Mouse (Mus musculus) forebrain, embryonic 10.5 days (tissue): ENCODE measurements at regions not wholly inside any gene's neighbourhood (a gene's known extent, or its start where the extent isn't known, plus 50 kb on each side); places are given as distances from the start of the nearest gene placed in this dataset.

ENCODE experiments used
- DNase-seq: peaks from one replicate; pipeline ENCODE4 v3.0.0-alpha.2; 2017; ENCODE audit warnings: low spot score; ENCODE audit errors: extremely low spot score
- H3K27ac ChIP-seq: fragments of 300-500 bp; sonication (generic); 2 replicates; pipeline ENCODE4 v1.5.1; 2016; ENCODE audit warnings: mild to moderate bottlenecking
- H3K27me3 ChIP-seq: fragments of 300-500 bp; sonication (generic); 2 replicates; pipeline ENCODE4 v1.6.1; 2016; ENCODE audit warnings: mild to moderate bottlenecking; ENCODE audit not compliant: poor library complexity, severe bottlenecking
- H3K36me3 ChIP-seq: fragments of 300-500 bp; sonication (generic); replicated peaks from 2 replicates; pipeline ENCODE4 v1.6.1; 2016; ENCODE audit warnings: mild to moderate bottlenecking, moderate library complexity
- H3K4me1 ChIP-seq: fragments of 300-500 bp; sonication (generic); 2 replicates; pipeline ENCODE4 v1.6.1; 2016
- H3K4me3 ChIP-seq: fragments of 300-500 bp; sonication (generic); 2 replicates; pipeline ENCODE4 v1.5.1; 2016; ENCODE audit warnings: mild to moderate bottlenecking, moderate library complexity
- H3K9me3 ChIP-seq: fragments of 300-500 bp; sonication (generic); 2 replicates; pipeline ENCODE4 v1.6.1; 2016; ENCODE audit warnings: mild to moderate bottlenecking, moderate library complexity
- WGBS: fragments of 180-500 bp; shearing (Covaris S2); methylation state at CpG from one replicate; pipeline ENCODE4 v1.1.7; 2016; 5-methylcytosine and 5-hydroxymethylcytosine counted together

DNA sequence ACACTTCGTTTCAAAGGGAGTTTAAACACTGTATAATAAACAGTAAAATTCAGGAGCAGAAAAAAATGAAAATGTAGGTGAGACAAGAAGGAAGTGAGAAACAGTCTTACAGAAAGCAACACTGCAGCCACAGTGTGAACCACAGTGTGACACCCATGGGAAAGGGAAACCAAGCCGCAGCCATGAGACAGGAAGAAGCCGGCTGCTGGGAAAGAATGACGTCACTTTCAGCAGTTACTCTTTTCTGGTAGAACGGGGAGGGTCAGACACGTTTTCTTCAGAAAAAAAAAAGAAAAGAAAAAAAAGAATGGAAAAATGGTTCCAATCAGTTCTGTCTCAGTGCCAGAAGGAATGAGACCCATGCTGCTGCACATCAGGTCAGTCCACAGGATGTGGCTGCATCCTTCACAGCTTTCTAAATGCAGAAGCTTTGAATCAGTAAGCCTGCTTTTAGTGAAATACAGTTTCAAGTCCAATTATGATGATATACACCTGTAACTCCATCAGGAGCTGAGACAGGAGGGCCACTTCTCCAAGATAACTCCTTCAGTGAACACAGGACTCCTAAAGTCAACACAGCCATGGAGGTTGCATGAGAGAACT lies 331.2 kb upstream of the Lrrc3b start:
- no peak overlapping the region for H3K4me3 ChIP-seq
- 80% methylated on average over 6 of the region's 6 CpGs for WGBS
- no peak for DNase-seq

GRCm38 (mm10) chr14:15784727-15785126 lies 345.9 kb upstream of the Lrrc3b start:
- H3K4me3 ChIP-seq: no peak overlapping the region
- H3K27me3 ChIP-seq: no peaks in the 10 kb centered on the region
- no peaks in the 10 kb centered on the region for H3K36me3 ChIP-seq
- 0 out of 2 replicates have a peak, but pooled peaks cover 6% of the 10 kb centered on the region for H3K4me1 ChIP-seq
- no peak overlapping the region for H3K27ac ChIP-seq
- no peaks in the 10 kb centered on the region for H3K9me3 ChIP-seq
- DNase-seq: no peak
- WGBS: 84% methylated on average over 3 of the region's 3 CpGs

More for the DNA sequence above, 331.2 kb upstream of the Lrrc3b start:
- Histone ChIP-seq H3K27ac (no peak overlapping the region), H3K9me3 (no peaks in the 10 kb centered on the region), H3K27me3 (no peaks in the 10 kb centered on the region), H3K36me3 (no peaks in the 10 kb centered on the region), H3K4me1 (no peaks in the 10 kb centered on the region)

DNA sequence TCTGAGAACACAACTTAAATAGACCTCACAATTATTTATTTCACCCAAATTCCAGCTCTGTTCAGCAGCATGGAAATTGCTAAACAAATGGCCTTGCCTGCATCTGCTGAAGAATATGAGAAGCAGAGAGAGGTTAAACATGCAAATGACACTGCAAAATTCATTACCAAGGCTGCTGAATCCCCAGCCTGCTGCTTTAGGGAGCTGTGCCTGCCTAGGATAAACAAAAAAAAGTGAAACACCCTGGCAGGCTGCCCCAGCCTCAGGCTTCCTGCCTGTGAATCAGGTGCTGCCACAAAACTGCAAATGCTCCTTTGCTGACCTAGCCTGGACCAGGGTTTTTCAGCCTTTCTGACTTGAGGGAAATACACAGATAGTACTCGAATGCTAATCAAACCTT lies 346.4 kb upstream of the Lrrc3b start:
- WGBS: 79% methylated on average over 1 of the region's 1 CpGs
- no peak for DNase-seq
- Histone ChIP-seq H3K27ac (no peak overlapping the region), H3K4me1 (0 out of 2 replicates have a peak, but pooled peaks cover 6% of the 10 kb centered on the region), H3K27me3 (no peaks in the 10 kb centered on the region), H3K36me3 (no peaks in the 10 kb centered on the region), H3K9me3 (no peaks in the 10 kb centered on the region), H3K4me3 (no peak overlapping the region)

- WGBS: 85% methylated on average over 3 of the region's 3 CpGs
- Histone ChIP-seq H3K27ac (no peak overlapping the region), H3K4me3 (no peak overlapping the region), H3K4me1 (no peaks in the 10 kb centered on the region), H3K27me3 (no peaks in the 10 kb centered on the region), H3K9me3 (no peaks in the 10 kb centered on the region), H3K36me3 (no peaks in the 10 kb centered on the region)
- no peak for DNase-seq
Measured at GRCm38 (mm10) chr14:15795698-15796097, 356.9 kb upstream of the Lrrc3b start.

- 53% methylated on average over 2 of the region's 2 CpGs for WGBS
Measured at GRCm38 (mm10) chr14:15797019-15797418, 358.2 kb upstream of the Lrrc3b start.

DNA sequence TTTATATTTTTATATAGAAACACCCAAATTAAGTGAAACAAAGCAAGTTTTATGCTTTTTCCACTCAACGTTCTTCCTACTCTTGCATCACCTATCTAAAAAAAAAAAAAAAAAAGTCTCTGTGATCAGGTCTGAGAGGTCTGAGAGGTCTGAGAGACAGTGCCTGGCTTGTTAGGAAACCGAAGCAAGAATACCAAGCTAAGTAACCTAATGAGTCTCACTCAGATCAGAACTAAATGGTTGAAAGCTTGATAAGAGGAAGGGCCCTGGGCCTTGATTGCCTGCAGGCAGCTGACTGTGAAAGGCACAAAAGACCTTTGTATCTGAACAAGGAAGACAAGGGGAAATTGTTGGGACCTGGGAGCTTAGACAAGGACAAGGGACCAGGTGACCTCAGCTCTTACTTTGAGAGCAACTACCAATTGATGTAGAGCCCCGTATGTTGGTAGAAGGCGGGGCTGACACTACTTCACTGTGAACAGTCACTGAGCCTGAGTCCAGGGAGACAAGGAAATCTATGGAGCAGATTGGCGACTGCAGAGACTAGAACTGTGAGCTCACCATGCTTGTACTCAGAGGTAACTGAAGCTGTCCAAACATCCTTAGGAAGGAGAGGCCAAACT lies 362.8 kb upstream of the Lrrc3b start:
- 0 out of 2 replicates have a peak, but pooled peaks cover 3% of the 10 kb centered on the region for H3K4me1 ChIP-seq
- 64% methylated on average over 5 of the region's 5 CpGs for WGBS
- DNase-seq: no peak
- no peaks in the 10 kb centered on the region for H3K9me3 ChIP-seq
- H3K4me3 ChIP-seq: no peak overlapping the region
- no peak overlapping the region for H3K27ac ChIP-seq
- no peaks in the 10 kb centered on the region for H3K36me3 ChIP-seq
- H3K27me3 ChIP-seq: no peaks in the 10 kb centered on the region

More at GRCm38 (mm10) chr14:15797019-15797418, 358.2 kb upstream of the Lrrc3b start:
- no peaks in the 10 kb centered on the region for H3K27me3 ChIP-seq
- no peaks in the 10 kb centered on the region for H3K36me3 ChIP-seq
- no peak for DNase-seq
- H3K4me1 ChIP-seq: 0 out of 2 replicates have a peak, but pooled peaks cover 3% of the 10 kb centered on the region
- H3K27ac ChIP-seq: no peak overlapping the region
- no peaks in the 10 kb centered on the region for H3K9me3 ChIP-seq
- H3K4me3 ChIP-seq: no peak overlapping the region

GRCm38 (mm10) chr14:15809083-15809482 lies 370.3 kb upstream of the Lrrc3b start:
- DNase-seq: no peak
- H3K9me3 ChIP-seq: no peaks in the 10 kb centered on the region; the same call in 1 of the 2 replicates
- H3K36me3 ChIP-seq: no peaks in the 10 kb centered on the region
- H3K27ac ChIP-seq: no peak overlapping the region
- H3K27me3 ChIP-seq: no peaks in the 10 kb centered on the region
- H3K4me1 ChIP-seq: no peaks in the 10 kb centered on the region
- no peak overlapping the region for H3K4me3 ChIP-seq
- 86% methylated on average over 2 of the region's 2 CpGs for WGBS

DNA sequence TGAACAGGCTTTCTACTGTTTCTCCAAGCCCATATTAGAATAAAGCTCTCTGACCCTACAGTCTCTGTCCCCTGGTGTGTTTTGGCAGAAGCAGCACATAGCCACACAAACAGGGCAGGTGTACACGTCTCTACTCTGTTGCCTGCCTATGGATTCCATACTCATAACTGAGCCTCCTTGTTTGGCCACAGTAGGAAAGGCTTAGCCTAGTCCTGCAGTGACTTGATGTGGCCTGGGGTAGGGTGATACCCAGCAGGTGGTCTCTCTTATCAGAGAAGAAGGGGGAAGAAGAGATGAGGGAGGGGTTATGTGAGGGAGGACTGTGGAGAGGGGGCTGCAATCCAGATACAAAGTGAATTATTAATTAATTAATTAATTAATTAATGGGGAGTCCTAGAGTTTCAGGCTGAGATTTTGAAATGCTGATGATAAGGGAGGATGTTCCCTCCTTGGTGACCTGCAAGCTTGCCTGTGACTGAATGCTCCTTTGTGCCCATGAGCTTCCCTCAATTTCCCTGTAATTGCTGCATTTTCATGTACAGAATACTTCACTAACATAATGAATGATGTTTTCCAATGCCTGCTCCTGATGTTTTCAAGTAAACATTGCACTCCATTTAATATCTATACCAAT lies 402.7 kb upstream of the Lrrc3b start:
- Histone ChIP-seq H3K36me3 (no peaks in the 10 kb centered on the region), H3K27me3 (no peaks in the 10 kb centered on the region), H3K4me3 (no peak overlapping the region), H3K9me3 (no peaks in the 10 kb centered on the region), H3K27ac (no peak overlapping the region), H3K4me1 (no peaks in the 10 kb centered on the region)
- WGBS: 89% methylated on average over 1 of the region's 1 CpGs
- DNase-seq: no peak

- no peak for DNase-seq
- 45% methylated on average over 1 of the region's 1 CpGs for WGBS
Measured at GRCm38 (mm10) chr14:15842024-15842599, 403.3 kb upstream of the Lrrc3b start.

GRCm38 (mm10) chr14:15868520-15868919 lies 380.6 kb upstream of the Ngly1 start:
- H3K4me3 ChIP-seq: no peak overlapping the region
- H3K9me3 ChIP-seq: no peaks in the 10 kb centered on the region
- DNase-seq: no peak
- H3K27me3 ChIP-seq: no peaks in the 10 kb centered on the region
- no peak overlapping the region for H3K27ac ChIP-seq
- WGBS: 77% methylated on average over 3 of the region's 3 CpGs
- no peaks in the 10 kb centered on the region for H3K4me1 ChIP-seq
- H3K36me3 ChIP-seq: no peaks in the 10 kb centered on the region

More at GRCm38 (mm10) chr14:15842024-15842599, 403.3 kb upstream of the Lrrc3b start:
- H3K27ac ChIP-seq: no peak overlapping the region
- no peaks in the 10 kb centered on the region for H3K4me1 ChIP-seq
- no peak overlapping the region for H3K4me3 ChIP-seq
- H3K9me3 ChIP-seq: no peaks in the 10 kb centered on the region
- no peaks in the 10 kb centered on the region for H3K36me3 ChIP-seq
- H3K27me3 ChIP-seq: no peaks in the 10 kb centered on the region

GRCm38 (mm10) chr14:15872013-15872412 lies 377.1 kb upstream of the Ngly1 start:
- H3K4me1 ChIP-seq: no peaks in the 10 kb centered on the region

DNA sequence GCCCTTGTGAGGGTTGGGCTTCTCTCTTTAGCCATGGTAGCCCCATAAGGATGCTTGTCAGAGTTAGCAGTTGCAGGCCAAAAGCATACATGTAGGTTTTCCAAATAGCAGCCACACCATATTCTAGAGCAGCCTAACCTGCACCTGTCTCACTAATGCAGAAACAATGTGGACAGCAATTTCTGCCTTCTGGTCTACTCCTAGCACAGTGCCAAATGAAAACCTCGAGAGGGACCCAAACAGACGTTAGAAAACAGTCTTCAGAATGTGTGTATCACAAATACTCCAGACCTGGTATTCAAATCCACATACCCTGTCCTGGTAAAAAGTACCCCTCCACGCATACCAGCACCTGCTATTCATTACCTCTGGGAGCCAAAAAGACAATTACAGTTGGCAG lies 368.9 kb upstream of the Ngly1 start:
- H3K27me3 ChIP-seq: no peaks in the 10 kb centered on the region
- H3K9me3 ChIP-seq: no peaks in the 10 kb centered on the region
- H3K4me1 ChIP-seq: no peaks in the 10 kb centered on the region
- WGBS: 86% methylated on average over 3 of the region's 3 CpGs
- no peaks in the 10 kb centered on the region for H3K36me3 ChIP-seq
- H3K4me3 ChIP-seq: no peak overlapping the region
- no peak for DNase-seq
- no peak overlapping the region for H3K27ac ChIP-seq

More at GRCm38 (mm10) chr14:15872013-15872412, 377.1 kb upstream of the Ngly1 start:
- Histone ChIP-seq H3K36me3 (no peaks in the 10 kb centered on the region), H3K4me3 (no peak overlapping the region), H3K9me3 (no peaks in the 10 kb centered on the region), H3K27ac (no peak overlapping the region), H3K27me3 (no peaks in the 10 kb centered on the region)
- no peak for DNase-seq
- WGBS: 95% methylated on average over 2 of the region's 2 CpGs

- H3K4me3 ChIP-seq: no peak overlapping the region
- H3K27me3 ChIP-seq: no peaks in the 10 kb centered on the region
- 71% methylated on average over 1 of the region's 1 CpGs for WGBS
- H3K27ac ChIP-seq: no peak overlapping the region
- no peak for DNase-seq
- H3K36me3 ChIP-seq: no peaks in the 10 kb centered on the region
- no peaks in the 10 kb centered on the region for H3K4me1 ChIP-seq
- no peaks in the 10 kb centered on the region for H3K9me3 ChIP-seq
Measured at GRCm38 (mm10) chr14:15881284-15881683, 367.8 kb upstream of the Ngly1 start.
